Mouse (Mus musculus) C2C12 (cell line): ENCODE measurements around the gene Abt1.

ENCODE experiments used
- CTCF ChIP-seq: IDR thresholded peaks from one replicate; pipeline ENCODE4 v1.5.1; 2011; ENCODE audit not compliant: control insufficient read depth, insufficient read depth, insufficient read length
- MAX ChIP-seq: IDR thresholded peaks from one replicate; pipeline ENCODE4 v1.6.1; 2011; ENCODE audit warnings: mild to moderate bottlenecking, control low read depth
- MYOG ChIP-seq: IDR thresholded peaks from one replicate; pipeline ENCODE4 v1.6.1; 2011; ENCODE audit not compliant: control insufficient read depth, insufficient read length; ENCODE audit errors: extremely low read depth
- USF1 ChIP-seq: IDR thresholded peaks from one replicate; pipeline ENCODE4 v1.6.1; 2011; ENCODE audit warnings: low read depth, mild to moderate bottlenecking, control low read depth, moderate library complexity

DNA sequence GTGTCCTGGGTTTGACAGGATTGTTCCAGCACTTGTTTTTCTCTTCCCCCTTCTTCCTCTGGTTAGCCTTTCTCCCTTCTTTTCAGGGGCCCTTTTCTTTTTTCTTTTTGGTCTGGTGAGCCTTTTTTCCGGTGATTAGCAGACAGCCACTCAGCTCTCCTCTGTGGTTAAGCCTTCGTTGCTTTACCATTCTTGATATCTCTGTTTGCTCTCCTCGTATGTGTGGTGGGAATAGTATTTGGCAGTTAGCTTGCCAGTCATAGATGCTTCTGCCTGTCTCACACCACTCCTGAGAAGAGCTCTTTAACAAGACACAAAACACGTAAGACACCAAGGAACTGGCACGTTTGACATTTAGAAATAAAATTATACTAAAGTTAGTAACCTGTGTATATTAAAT lies 20.8 kb upstream of the Abt1 start:
- no peak for TF ChIP-seq CTCF
- no peak for TF ChIP-seq USF1
- no peak for TF ChIP-seq MYOG
- no peak for TF ChIP-seq MAX
